Comparison of ENCODE assay signal across 1 mouse cellular context in genomic region chr13:49156645-49157044, GRCm38 (mm10).
TF ChIP-seq lines count a peak whose summit lies in the region.

No protein-coding gene starts in this region.

TF ChIP-seq in MEL, 35 proteins besides CTCF, POLR2A, EP300 and RAD21:
- TF ChIP-seq MYC (IDR thresholded peaks at IDR 0.05; ENCODE audit: low read depth, low read length) (no peak), RCOR1 (IDR thresholded peaks at IDR 0.05; ENCODE audit: low read depth, low read length) (no peak), NELFE (IDR thresholded peaks at IDR 0.05; ENCODE audit: low read depth, low read length) (no peak), MEF2A (IDR thresholded peaks at IDR 0.05; ENCODE audit: extremely low read depth, insufficient replicate concordance, low read depth, low read length, poor library complexity, severe bottlenecking) (no peak), MAZ (IDR thresholded peaks at IDR 0.05; ENCODE audit: low read depth, low read length) (no peak), BHLHE40 (IDR thresholded peaks at IDR 0.05; ENCODE audit: borderline replicate concordance, low read depth, low read length) (no peak), NRF1 (IDR thresholded peaks at IDR 0.05; ENCODE audit: insufficient read depth, low read depth, low read length, poor library complexity, severe bottlenecking) (no peak), POLR2AphosphoS5 (IDR thresholded peaks at IDR 0.05; ENCODE audit: borderline replicate concordance, low read depth, low read length) (no peak)
TF ChIP-seq in MEL: peak in this region for 0.
